Mouse (Mus musculus) brain, embryonic 14.5 days (tissue): Measurements from ENCODE around the gene Grpel1. TPM values are rescaled to one million over a fixed set of nuclear protein-coding genes. Genes with fewer than 3 reads are reported as not detected.
A peak's percentile ranks its signal among the peaks of the same experiment; 100 is the strongest.

Source experiments
- DNase-seq: peaks from one replicate; pipeline ENCODE4 v3.0.0-alpha.2; 2011; ENCODE audit warnings: low read depth
- CTCF ChIP-seq: fragments of 200-500 bp; IDR thresholded peaks from 2 replicates; pipeline ENCODE4 v1.5.1; 2012; ENCODE audit warnings: inconsistent platforms, mild to moderate bottlenecking, moderate library complexity, borderline replicate concordance; ENCODE audit not compliant: insufficient read depth, insufficient read length; ENCODE audit errors: extremely low read depth
- POLR2A ChIP-seq: fragments of 200-500 bp; IDR thresholded peaks from 2 replicates; pipeline ENCODE4 v1.6.1; 2012; ENCODE audit warnings: mild to moderate bottlenecking, inconsistent platforms, borderline replicate concordance; ENCODE audit not compliant: poor library complexity, insufficient read depth, insufficient read length, severe bottlenecking; ENCODE audit errors: extremely low read depth
- polyA plus RNA-seq: library from polyadenylated mRNA; depleted of rRNA; stranded (reverse); fragments of >200 nt; gene quantifications from 2 replicates; pipeline ENCODE4 v1.2.3, GENCODE M21; 2012

Grpel1 gene
- polyA plus RNA-seq, 1 experiment = 21.4 TPM

DNA sequence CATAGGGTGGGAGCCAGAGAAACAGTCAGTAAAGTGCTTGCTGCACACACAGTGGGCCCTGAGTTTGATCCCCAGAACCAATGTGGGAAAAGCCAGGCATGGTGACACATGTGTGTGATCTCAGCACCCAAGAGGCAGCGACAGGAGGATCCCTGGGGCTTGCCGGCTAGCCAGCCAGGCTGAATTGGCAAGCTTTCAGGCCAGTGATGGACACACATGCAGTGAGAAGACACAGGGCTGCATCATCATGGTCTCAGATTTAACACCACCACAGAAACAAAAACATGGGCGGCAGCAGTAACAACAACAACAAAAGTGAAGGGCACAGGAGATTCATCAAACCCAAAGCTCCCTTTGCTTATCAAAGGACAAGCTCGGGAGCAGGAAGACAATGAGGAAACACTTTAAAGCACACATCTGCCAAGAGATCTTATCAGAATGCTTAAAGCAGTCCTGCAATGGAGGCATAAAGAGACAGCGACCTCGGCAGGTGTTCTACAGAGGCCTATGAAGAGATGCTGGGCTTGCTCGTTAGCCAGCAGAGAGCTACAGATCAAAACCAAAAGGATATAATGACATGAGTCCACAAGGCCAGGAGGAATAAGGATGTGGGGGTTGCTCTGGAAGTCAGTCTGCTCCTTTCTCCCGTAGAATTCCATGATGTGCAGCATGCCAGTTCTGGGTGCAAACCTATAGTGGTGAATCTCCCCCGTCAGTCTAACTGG, 18.5 kb upstream of the Grpel1 start:
- no peak for TF ChIP-seq POLR2A
- no peak for TF ChIP-seq CTCF

DNA sequence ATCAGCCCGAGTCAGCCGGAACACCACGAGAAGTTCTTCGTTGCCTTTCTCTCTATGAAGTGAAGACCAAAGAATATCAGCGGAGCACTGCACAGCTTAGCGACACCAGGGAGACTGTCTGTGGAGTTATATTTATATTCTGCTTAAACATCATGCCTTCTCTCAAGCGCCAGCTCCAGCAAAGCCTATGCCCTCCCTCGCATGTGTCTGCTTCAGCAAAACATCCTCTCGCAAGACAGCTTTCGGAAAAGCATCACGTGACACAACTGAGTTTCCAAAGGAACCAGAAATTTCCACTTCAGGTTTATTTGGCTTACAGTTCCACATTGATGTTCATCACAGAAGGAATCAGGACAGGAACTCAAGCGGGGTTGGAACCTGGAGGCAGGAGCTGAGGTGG, 16.9 kb upstream of the Grpel1 start:
- TF ChIP-seq CTCF = no peak
- no peak for DNase-seq

More for the DNA sequence above, 18.5 kb upstream of the Grpel1 start:
- peak; percentile 68 for DNase-seq

GRCm38 (mm10) chr5:36449710-36450358, 15.0 kb upstream of the Grpel1 start:
- DNase-seq = no peak
- no peak for TF ChIP-seq POLR2A
- no peak for TF ChIP-seq CTCF

DNA sequence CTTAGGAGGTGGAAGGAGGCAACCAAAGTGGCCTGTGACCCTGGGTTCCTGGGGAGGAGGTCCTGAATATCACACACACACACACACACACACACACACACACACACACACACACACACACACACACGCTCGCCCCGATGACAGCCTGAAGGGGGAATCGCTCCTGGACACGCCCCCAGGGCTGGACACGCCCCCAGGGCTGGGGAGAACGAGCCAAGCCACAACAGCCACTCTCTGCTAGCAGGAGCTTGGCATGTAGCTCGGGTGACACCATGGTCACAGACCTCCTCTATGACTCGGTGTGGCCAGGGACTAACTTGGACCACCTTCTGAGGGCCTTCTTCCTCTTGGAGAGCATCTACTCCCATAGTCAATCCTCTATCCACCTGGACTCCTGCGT, 13.7 kb upstream of the Grpel1 start:
- no peak for DNase-seq
- TF ChIP-seq POLR2A = no peak
- no peak for TF ChIP-seq CTCF

DNA sequence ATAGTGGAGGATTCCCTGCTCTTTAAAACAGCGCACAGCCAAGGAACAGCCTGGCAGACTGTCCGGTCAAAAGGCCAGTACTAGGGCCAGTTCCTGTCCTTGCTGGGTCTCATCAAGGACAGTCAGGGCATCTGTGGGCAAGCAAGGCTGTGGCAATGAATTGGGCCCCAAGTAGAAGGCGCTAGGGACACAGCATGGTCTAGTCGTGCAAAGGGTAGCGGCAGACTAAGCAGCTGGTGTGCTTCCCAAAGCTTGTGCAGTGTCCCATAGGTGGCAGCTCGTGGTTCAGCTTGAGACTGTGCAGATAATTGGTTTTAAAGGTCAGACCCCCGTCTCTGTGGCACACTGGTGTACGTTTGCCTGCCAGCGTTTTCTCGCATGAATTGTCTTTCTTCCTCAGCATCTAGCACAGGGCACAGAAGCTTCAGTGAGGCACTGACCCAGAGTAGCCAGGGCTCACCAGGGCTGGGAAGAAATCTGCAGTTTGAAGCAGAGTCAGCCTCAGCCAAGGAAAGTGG, 12.9 kb upstream of the Grpel1 start:
- peak; percentile 32 for DNase-seq
- TF ChIP-seq CTCF (no peak), POLR2A (no peak)

- no peak for DNase-seq
- TF ChIP-seq POLR2A = no peak
- TF ChIP-seq CTCF = no peak
Measured at GRCm38 (mm10) chr5:36452821-36453220, 12.0 kb upstream of the Grpel1 start.

- no peak for TF ChIP-seq CTCF
- TF ChIP-seq POLR2A = no peak
- no peak for DNase-seq
Measured at GRCm38 (mm10) chr5:36457706-36458105, 7.1 kb upstream of the Grpel1 start.

- peak; percentile 65; the same call in 1 of the 2 replicates for TF ChIP-seq CTCF
- no peak for TF ChIP-seq POLR2A
- DNase-seq = peak; percentile 55
Measured at GRCm38 (mm10) chr5:36458926-36459325, 5.9 kb upstream of the Grpel1 start.

GRCm38 (mm10) chr5:36460712-36461111, 4.1 kb upstream of the Grpel1 start:
- no peak for DNase-seq
- TF ChIP-seq POLR2A (no peak), CTCF (no peak)

DNA sequence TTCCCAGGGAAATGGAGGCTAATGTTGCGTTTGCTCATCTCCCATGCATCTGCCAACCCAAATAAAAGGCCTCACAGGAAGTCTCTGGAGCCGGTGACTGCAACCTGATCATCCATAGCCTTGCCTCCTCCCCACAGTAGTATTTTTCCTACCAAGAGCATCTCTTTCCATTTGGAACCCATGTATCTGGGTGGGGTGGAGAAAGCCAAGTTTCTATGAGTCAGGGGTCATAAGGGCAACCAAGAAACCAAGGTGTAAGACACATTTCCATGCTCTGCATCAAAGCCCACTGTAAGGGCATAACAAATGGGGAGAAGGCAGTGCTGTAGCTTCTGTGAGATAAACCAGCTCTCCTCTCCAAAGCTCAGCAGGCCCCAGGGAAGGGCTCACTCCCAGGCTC, 3.6 kb upstream of the Grpel1 start:
- TF ChIP-seq CTCF = no peak
- TF ChIP-seq POLR2A = no peak
- no peak for DNase-seq

- DNase-seq = peak; percentile 68
- peak; percentile 90 for TF ChIP-seq CTCF
- TF ChIP-seq POLR2A = no peak
Measured at GRCm38 (mm10) chr5:36462810-36463209, 2.0 kb upstream of the Grpel1 start.

GRCm38 (mm10) chr5:36463391-36463790, 1.4 kb upstream of the Grpel1 start:
- no peak for TF ChIP-seq POLR2A
- no peak for DNase-seq
